Mouse (Mus musculus) liver, embryonic 12.5 days (tissue): ENCODE results near the gene Grid2. TPM values are rescaled to one million over a fixed set of nuclear protein-coding genes. Genes with fewer than 3 reads are reported as not detected.

ENCODE experiments used
- ATAC-seq: fragments of 200-750 bp; cut with Nextera tagmentation; 2 replicates; pipeline ENCODE4 v1.8.0; 2017; ENCODE audit warnings: moderate number of reproducible peaks, mild to moderate bottlenecking, moderate library complexity
- H3K27ac ChIP-seq: fragments of 300-500 bp; sonication (generic); 2 replicates; pipeline ENCODE4 v1.5.1; 2016; ENCODE audit warnings: mild to moderate bottlenecking
- H3K27me3 ChIP-seq: fragments of 300-500 bp; sonication (generic); replicated peaks from 2 replicates; pipeline ENCODE4 v1.6.1; 2016; ENCODE audit warnings: mild to moderate bottlenecking, moderate library complexity
- H3K36me3 ChIP-seq: fragments of 300-500 bp; sonication (generic); 2 replicates; pipeline ENCODE4 v1.6.1; 2016; ENCODE audit warnings: mild to moderate bottlenecking, moderate library complexity
- H3K4me1 ChIP-seq: fragments of 300-500 bp; sonication (generic); 2 replicates; pipeline ENCODE4 v1.6.1; 2016
- H3K4me2 ChIP-seq: fragments of 300-500 bp; sonication (generic); 2 replicates; pipeline ENCODE4 v1.6.1; 2016; ENCODE audit warnings: mild to moderate bottlenecking, moderate library complexity
- H3K4me3 ChIP-seq: fragments of 300-500 bp; sonication (generic); 2 replicates; pipeline ENCODE4 v1.5.1; 2016; ENCODE audit warnings: mild to moderate bottlenecking, moderate library complexity
- H3K9ac ChIP-seq: fragments of 300-500 bp; sonication (generic); 2 replicates; pipeline ENCODE4 v1.6.1; 2016; ENCODE audit warnings: mild to moderate bottlenecking, moderate library complexity
- H3K9me3 ChIP-seq: fragments of 300-500 bp; sonication (generic); replicated peaks from 2 replicates; pipeline ENCODE4 v1.6.1; 2016; ENCODE audit warnings: mild to moderate bottlenecking, moderate library complexity
- WGBS: fragments of 180-500 bp; shearing (Covaris S2); methylation state at CpG from one replicate; pipeline ENCODE4 v1.1.7; 2016; ENCODE audit not compliant: insufficient replicate concordance; 5-methylcytosine and 5-hydroxymethylcytosine counted together
- polyA plus RNA-seq: library from polyadenylated mRNA; unstranded; fragments of >200 nt; fragmentation: Nextera tagmentation; extraction: Ambion mirVana; gene quantifications from 2 replicates; pipeline ENCODE4 v1.2.1, GENCODE M21; 2016

Gene Grid2
- polyA plus RNA-seq, 1 experiment from 2014 or later = not detected

DNA sequence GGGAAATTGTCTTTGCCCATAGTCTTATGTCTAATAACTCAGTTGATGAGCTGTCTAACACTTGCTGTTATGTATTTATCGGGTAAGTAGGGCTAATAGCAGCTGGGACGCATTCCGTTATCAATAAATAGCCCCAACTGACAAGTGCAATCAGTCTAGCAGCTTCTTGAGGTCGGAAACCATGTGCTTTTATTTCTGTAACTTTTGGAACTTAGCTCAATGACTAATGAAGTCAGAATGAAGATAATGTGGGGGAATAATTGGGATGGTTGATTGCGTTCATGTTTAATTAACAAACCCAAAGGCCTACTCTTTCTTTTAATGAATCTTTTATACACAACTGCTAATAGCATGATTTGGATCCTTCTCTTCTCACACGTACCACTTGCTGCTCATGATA, 666.3 kb downstream of the Grid2 start:
- no peaks in the 10 kb centered on the region for H3K9me3 ChIP-seq
- H3K4me2 ChIP-seq = no peak overlapping the region
- no peak overlapping the region for H3K4me3 ChIP-seq
- H3K27ac ChIP-seq = no peak overlapping the region
- H3K27me3 ChIP-seq = no peaks in the 10 kb centered on the region
- 71% methylated on average over 6 of the region's 6 CpGs for WGBS
- no peaks in the 10 kb centered on the region for H3K36me3 ChIP-seq
- H3K4me1 ChIP-seq = no peaks in the 10 kb centered on the region
- H3K9ac ChIP-seq = no peak overlapping the region
- no peak for ATAC-seq

DNA sequence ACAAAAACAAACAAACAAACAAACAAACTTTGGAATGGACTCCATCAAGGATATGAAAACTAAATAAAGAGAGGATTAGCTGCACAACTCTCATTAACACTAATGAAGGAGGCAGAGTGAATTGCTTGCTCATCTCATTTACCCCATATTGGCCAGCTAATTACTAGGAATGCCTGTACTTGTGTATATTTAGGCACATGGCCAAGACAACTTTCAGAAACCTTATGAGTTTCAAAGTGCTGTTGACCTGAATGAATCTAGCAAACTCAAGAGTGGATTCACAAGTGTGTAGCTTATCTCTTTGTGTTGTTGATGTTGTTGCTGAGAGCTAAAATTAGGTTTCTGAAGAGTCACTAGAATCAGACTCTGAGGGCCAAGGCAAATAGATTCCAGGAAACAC, 675.5 kb downstream of the Grid2 start:
- Histone ChIP-seq H3K4me3 (no peak overlapping the region), H3K36me3 (no peaks in the 10 kb centered on the region), H3K9me3 (no peaks in the 10 kb centered on the region), H3K9ac (no peak overlapping the region), H3K4me2 (no peak overlapping the region), H3K27ac (no peak overlapping the region), H3K4me1 (no peaks in the 10 kb centered on the region), H3K27me3 (no peaks in the 10 kb centered on the region)
- ATAC-seq = no peak

DNA sequence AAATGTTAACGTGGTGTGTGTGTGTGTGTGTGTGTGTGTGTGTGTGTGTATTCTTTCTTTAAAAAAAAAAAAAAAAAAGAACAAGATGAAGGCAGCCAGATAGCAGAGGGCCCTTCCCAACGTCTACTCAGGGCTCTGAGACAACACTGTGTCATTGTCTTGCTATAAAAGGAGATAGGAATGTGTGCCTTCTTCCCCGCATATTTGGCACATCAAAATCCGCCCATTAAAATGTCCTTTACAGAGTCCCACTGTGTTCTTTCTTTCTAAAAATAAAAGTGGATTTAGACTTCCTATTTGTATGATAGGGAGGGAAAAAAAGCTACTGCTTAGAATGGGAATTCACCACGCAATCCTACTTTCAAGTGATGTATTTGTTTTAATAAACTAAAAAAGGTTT, 691.0 kb downstream of the Grid2 start:
- Histone ChIP-seq H3K9me3 (no peaks in the 10 kb centered on the region), H3K4me3 (no peak overlapping the region), H3K9ac (no peak overlapping the region), H3K4me1 (no peaks in the 10 kb centered on the region), H3K36me3 (no peaks in the 10 kb centered on the region), H3K27ac (no peak overlapping the region), H3K27me3 (no peaks in the 10 kb centered on the region), H3K4me2 (no peak overlapping the region)
- no peak for ATAC-seq
- 52% methylated on average over 5 of the region's 5 CpGs for WGBS

DNA sequence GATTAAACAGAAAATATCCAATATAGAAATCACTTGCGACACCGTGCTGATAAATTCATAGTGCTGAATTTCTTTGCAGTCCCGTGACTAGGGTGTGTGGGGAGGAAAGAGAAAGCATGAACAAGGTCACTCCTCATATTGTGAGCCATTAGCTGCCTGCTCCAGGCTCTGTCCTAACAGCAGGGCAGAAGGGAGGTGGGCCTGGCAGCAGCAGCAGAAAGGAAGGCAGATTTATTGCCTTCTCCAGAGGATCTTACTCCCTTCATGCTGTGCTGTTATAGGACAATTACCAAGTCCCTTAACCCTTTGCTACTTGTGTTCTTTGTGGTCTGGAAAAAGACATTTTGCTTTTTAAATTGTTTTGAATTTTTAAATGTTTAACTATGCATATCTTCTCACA, 708.1 kb downstream of the Grid2 start:
- no peak overlapping the region for H3K4me2 ChIP-seq
- no peaks in the 10 kb centered on the region for H3K9me3 ChIP-seq
- H3K4me1 ChIP-seq = no peaks in the 10 kb centered on the region
- no peak overlapping the region for H3K4me3 ChIP-seq
- H3K9ac ChIP-seq = no peak overlapping the region
- H3K27me3 ChIP-seq = no peaks in the 10 kb centered on the region
- H3K27ac ChIP-seq = no peak overlapping the region
- no peaks in the 10 kb centered on the region for H3K36me3 ChIP-seq
- WGBS = 73% methylated on average over 3 of the region's 3 CpGs
- ATAC-seq = no peak

DNA sequence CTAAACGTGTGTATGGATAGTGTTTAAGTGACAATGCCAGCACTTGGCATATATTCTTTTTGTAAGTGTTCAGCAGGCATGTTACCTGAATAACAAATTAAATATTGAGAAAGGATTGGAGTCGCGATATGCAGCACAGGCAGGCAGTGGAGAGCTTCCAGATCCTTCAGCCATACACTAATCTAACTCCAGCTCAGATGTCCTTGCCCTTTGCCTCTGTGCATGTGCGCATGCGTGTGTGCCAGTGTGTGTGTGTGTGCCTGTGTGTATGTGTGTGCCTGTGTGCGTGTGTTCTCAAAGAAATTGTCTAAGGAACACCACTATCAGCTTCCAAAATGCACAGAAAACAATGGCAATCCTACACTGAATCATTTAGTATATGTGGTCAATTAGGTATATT, 708.6 kb downstream of the Grid2 start:
- ATAC-seq = no peak
- Histone ChIP-seq H3K36me3 (no peaks in the 10 kb centered on the region), H3K27ac (no peak overlapping the region), H3K9ac (no peak overlapping the region), H3K4me3 (no peak overlapping the region), H3K4me2 (no peak overlapping the region), H3K4me1 (no peaks in the 10 kb centered on the region), H3K27me3 (no peaks in the 10 kb centered on the region), H3K9me3 (no peaks in the 10 kb centered on the region)
- WGBS = 62% methylated on average over 6 of the region's 6 CpGs

DNA sequence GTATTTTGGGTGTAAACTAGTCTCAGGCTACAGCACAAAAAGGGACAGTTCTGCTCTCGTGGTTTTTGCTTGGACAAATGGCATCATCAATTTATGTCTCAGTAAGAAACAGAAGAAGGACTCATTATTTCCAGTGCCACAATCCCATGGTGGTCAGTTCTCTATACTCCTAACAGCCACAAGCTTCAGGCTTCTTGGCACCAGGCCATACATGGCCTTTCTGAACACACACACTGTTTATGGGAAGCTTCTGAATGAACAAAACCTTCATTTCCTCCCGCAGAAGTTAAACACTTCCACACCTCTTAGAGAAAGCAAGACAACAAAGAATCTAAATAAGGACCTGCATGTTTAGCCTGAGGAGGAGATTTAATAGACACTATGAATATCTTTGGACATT, 709.1 kb downstream of the Grid2 start:
- no peak overlapping the region for H3K9ac ChIP-seq
- H3K27ac ChIP-seq = no peak overlapping the region
- no peak overlapping the region for H3K4me2 ChIP-seq
- H3K36me3 ChIP-seq = no peaks in the 10 kb centered on the region
- no peak overlapping the region for H3K4me3 ChIP-seq
- ATAC-seq = no peak
- no peaks in the 10 kb centered on the region for H3K9me3 ChIP-seq
- H3K27me3 ChIP-seq = no peaks in the 10 kb centered on the region
- no peaks in the 10 kb centered on the region for H3K4me1 ChIP-seq
- 57% methylated on average over 2 of the region's 2 CpGs for WGBS

DNA sequence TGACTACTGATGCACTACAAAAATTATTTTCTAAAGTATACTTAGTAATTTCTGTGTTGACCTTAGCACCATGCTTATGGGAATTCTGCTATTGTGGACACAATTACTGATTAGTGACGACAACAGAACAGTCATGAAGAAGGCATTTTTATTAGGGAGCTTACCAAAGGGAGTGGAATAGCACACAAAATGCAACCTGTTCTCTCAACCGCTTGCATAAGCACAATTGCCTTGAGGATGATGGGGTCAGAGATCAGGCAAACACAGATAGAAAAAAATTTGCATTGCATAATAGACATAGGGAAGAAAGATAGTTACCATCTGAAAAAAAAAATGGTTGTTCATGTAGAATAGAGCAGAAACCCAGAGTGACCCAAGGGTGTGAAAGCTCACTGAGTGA, 790.4 kb downstream of the Grid2 start:
- ATAC-seq = no peak
- Histone ChIP-seq H3K4me2 (no peak overlapping the region), H3K4me3 (no peak overlapping the region), H3K9ac (no peak overlapping the region), H3K4me1 (no peaks in the 10 kb centered on the region), H3K36me3 (no peaks in the 10 kb centered on the region), H3K9me3 (no peaks in the 10 kb centered on the region), H3K27me3 (no peaks in the 10 kb centered on the region), H3K27ac (no peak overlapping the region)
- 59% methylated on average over 2 of the region's 2 CpGs for WGBS

DNA sequence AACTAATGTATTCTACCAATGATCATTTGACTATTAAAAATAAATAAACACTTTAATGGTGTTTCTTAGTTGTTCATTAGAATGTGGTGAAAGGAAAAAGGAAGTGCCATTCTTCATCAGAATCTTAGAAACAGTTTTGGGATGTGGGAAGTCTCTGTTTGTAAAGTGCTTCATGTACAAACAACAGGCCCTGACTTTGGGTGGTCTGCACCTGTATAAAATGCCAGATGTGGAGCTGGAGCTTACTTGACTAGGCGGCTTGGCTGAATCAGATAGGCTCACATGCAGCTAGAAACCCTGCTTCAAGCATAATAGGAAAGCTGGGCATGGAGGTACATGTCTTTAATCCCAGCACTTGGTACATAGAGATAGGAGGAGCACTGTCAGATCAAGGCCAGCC, 791.1 kb downstream of the Grid2 start:
- H3K36me3 ChIP-seq = no peaks in the 10 kb centered on the region
- no peak overlapping the region for H3K27ac ChIP-seq
- no peaks in the 10 kb centered on the region for H3K27me3 ChIP-seq
- no peaks in the 10 kb centered on the region for H3K4me1 ChIP-seq
- no peak overlapping the region for H3K4me2 ChIP-seq
- 58% methylated on average over 1 of the region's 1 CpGs for WGBS
- no peak overlapping the region for H3K4me3 ChIP-seq
- H3K9ac ChIP-seq = no peak overlapping the region
- no peaks in the 10 kb centered on the region for H3K9me3 ChIP-seq
- ATAC-seq = no peak

DNA sequence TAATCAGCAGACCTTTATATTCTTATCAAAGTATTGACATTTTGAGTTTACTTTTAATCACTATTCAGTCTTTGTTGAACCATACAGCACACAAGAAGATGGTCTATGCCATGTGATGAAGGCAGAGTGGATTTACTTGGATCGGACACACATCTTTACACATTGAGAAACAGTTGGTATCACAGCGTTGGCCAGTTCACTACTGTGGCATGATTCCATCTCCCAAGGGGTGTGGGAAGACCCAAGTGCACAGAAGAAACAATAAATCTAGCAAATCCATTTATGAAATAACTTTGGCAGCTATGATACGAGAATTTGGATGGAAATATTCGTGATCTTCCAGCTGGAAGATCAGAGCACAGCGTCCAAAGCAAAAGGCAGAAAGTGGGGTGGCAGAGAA, 792.3 kb downstream of the Grid2 start:
- 77% methylated on average over 5 of the region's 5 CpGs for whole genome bisulfite sequencing
- Histone ChIP-seq H3K27me3 (no peaks in the 10 kb centered on the region), H3K4me1 (no peaks in the 10 kb centered on the region), H3K4me2 (no peak overlapping the region), H3K27ac (no peak overlapping the region), H3K9me3 (no peaks in the 10 kb centered on the region), H3K36me3 (no peaks in the 10 kb centered on the region), H3K4me3 (no peak overlapping the region), H3K9ac (no peak overlapping the region)
- ATAC-seq = no peak

DNA sequence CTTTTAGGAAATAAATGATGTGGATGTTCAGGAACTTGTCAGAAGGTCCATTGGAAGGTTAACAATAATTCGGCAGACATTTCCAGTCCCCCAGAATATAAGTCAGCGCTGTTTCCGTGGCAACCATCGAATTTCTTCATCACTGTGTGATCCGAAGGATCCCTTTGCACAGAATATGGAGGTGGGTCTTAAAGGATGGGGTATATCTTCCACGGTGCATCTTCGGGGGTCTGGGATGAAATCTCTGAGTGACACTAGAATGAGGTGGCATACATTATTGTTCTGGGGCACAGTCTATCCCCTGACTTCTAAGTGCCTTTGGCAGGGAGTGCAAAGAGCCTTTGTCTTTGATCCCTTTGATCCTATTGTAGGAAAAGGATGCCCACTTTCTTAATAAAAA, 808.2 kb downstream of the Grid2 start:
- no peak overlapping the region for H3K9ac ChIP-seq
- no peaks in the 10 kb centered on the region for H3K36me3 ChIP-seq
- no peaks in the 10 kb centered on the region for H3K4me1 ChIP-seq
- no peak for ATAC-seq
- no peak overlapping the region for H3K4me2 ChIP-seq
- no peaks in the 10 kb centered on the region for H3K9me3 ChIP-seq
- no peak overlapping the region for H3K4me3 ChIP-seq
- no peaks in the 10 kb centered on the region for H3K27me3 ChIP-seq
- no peak overlapping the region for H3K27ac ChIP-seq
- 72% methylated on average over 7 of the region's 7 CpGs for WGBS

DNA sequence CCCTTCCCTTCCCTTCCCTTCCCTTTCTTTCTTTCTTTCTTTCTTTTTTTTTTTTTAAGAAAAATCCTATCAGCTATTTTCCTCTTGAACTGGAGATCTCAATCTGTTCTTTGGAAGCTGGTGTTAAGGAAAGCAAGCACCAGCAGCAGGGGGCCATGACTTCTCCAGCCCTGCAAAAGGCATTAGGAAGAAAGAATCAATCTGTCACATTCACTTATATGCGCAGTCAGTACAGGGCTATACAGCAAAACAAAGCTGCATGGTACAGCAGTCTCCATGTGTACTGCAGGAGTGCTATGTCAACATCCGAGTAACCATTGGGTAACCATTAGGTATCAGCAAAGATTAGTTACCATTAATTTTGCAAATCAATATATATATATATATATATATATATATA, 809.0 kb downstream of the Grid2 start:
- H3K4me1 ChIP-seq = no peaks in the 10 kb centered on the region
- H3K9me3 ChIP-seq = no peaks in the 10 kb centered on the region
- H3K4me3 ChIP-seq = no peak overlapping the region
- no peak overlapping the region for H3K27ac ChIP-seq
- H3K9ac ChIP-seq = no peak overlapping the region
- H3K36me3 ChIP-seq = no peaks in the 10 kb centered on the region
- H3K27me3 ChIP-seq = no peaks in the 10 kb centered on the region
- ATAC-seq = no peak
- 57% methylated on average over 2 of the region's 2 CpGs for WGBS
- H3K4me2 ChIP-seq = no peak overlapping the region

DNA sequence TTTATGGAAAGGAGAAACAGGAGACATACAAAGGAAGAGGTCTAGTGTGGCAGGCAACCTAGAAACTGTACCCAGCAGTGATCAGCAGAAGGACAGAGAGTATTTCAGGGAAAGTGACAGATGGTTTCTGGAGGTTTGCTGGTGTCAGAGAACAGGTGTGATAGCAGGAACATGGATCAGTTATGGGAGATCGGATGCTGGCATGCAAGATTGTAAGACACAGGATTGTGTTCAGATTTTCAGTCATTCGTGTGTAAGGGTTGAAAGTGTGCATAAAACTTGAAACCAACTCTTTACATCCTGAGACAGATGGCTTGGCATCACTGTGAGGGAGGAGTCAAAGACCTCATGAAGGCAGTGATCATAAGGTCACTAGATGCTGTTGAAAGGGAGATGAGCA, 817.7 kb downstream of the Grid2 start:
- Histone ChIP-seq H3K9ac (no peak overlapping the region), H3K36me3 (no peaks in the 10 kb centered on the region), H3K27ac (no peak overlapping the region), H3K4me1 (no peaks in the 10 kb centered on the region), H3K4me3 (no peak overlapping the region), H3K9me3 (no peaks in the 10 kb centered on the region), H3K4me2 (no peak overlapping the region), H3K27me3 (no peaks in the 10 kb centered on the region)
- no peak for ATAC-seq
- 55% methylated on average over 2 of the region's 2 CpGs for WGBS

DNA sequence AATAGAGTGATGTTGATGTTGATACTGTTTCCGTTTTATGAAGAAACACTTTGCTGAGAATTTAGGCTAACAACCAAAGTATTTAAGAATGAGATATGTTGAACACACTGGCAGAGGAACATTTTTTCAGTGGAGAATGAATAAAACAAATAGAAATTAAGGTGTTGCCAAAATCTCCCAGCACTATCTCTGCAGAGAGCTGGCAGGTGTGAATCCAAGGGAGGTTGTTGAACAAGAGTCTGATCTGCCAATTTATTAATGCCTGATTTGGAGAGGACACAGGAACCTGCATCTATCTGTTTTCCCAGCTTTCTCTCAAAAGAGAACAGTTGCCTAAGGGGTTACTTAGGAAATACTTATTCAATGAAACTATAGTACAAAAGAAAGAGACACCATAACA, 822.2 kb downstream of the Grid2 start:
- Histone ChIP-seq H3K27ac (no peak overlapping the region), H3K27me3 (no peaks in the 10 kb centered on the region), H3K4me3 (no peak overlapping the region), H3K9me3 (no peaks in the 10 kb centered on the region), H3K4me2 (no peak overlapping the region), H3K4me1 (no peaks in the 10 kb centered on the region), H3K9ac (no peak overlapping the region), H3K36me3 (no peaks in the 10 kb centered on the region)
- no peak for ATAC-seq
- WGBS = 76% methylated on average over 1 of the region's 1 CpGs
